8 mouse cellular contexts compared by ENCODE assay signal in genomic region chr11:54354595-54355563, GRCm38 (mm10). TPM values are rescaled to one million over a fixed set of nuclear protein-coding genes. Genes with fewer than 3 reads are reported as not detected.
DNase-seq lines count a peak whose midpoint lies in the region; ATAC-seq lines count a peak whose summit lies in the region.
"Had no signal": no experiment of that assay in that cellular context is flagged by ENCODE, and none has a peak within 500 bp of the region (broad histone marks: within the 10 kb centered on the region; RNA-seq: fewer than 3 reads in every experiment).

No protein-coding gene starts in this region.

- H3K9ac ChIP-seq in embryonic facial prominence, embryonic 11.5 days (replicated peaks; ENCODE audit: low read length) = no peak overlapping the region

- H3K36me3 ChIP-seq in embryonic facial prominence, embryonic 11.5 days (replicated peaks; ENCODE audit: control insufficient read depth, insufficient read depth, low read depth, low read length) = no peaks in the 10 kb centered on the region

- whole genome bisulfite sequencing in embryonic facial prominence, embryonic 11.5 days = 47% methylated on average over 15 of the region's 15 CpGs

- H3K27me3 ChIP-seq in embryonic facial prominence, embryonic 11.5 days (ENCODE audit: control insufficient read depth, insufficient read depth, low read length) = no peaks in the 10 kb centered on the region

- ATAC-seq in embryonic facial prominence, embryonic 11.5 days (replicated peaks; ENCODE audit: insufficient number of reproducible peaks, low FRiP score, low TSS enrichment, low read depth) = 0 out of 2 replicates have a peak, but pooled peaks have one; percentile 45
- peak; percentile 62 for ATAC-seq in megakaryocyte-erythroid progenitor cell, adult 5-6 weeks (replicated peaks; ENCODE audit: low FRiP score, low TSS enrichment, poor library complexity, severe bottlenecking)

- DNase-seq in right cerebral cortex, adult 18-20 months = peak; percentile 49
- DNase-seq in right cerebral cortex, postnatal 25 days = no peak
- DNase-seq in adrenal gland, postnatal 36 days = peak; percentile 24 to 33
- DNase-seq in embryonic facial prominence, embryonic 11.5 days (ENCODE audit: low spot score) = peak; percentile 85
- peak; percentile 12 to 49 for DNase-seq in kidney, postnatal 36 days
- peak; percentile 62 for DNase-seq in testis, postnatal 10 days (ENCODE audit: low spot score)

- H3K27ac ChIP-seq in embryonic facial prominence, embryonic 11.5 days (replicated peaks; ENCODE audit: low read depth, low read length) = no peak overlapping the region

- H3K4me2 ChIP-seq in embryonic facial prominence, embryonic 11.5 days (ENCODE audit: low read depth, low read length) = no peak overlapping the region

- H3K4me1 ChIP-seq in embryonic facial prominence, embryonic 11.5 days (ENCODE audit: control insufficient read depth, insufficient read depth, low read length) = no peaks in the 10 kb centered on the region

- no peaks in the 10 kb centered on the region for H3K9me3 ChIP-seq in embryonic facial prominence, embryonic 11.5 days (replicated peaks; ENCODE audit: control insufficient read depth, low read length)

- H3K4me3 ChIP-seq in embryonic facial prominence, embryonic 11.5 days (ENCODE audit: low read depth, low read length) = no peak overlapping the region

RNA-seq across cellular contexts. Expression of gene Meikin, which starts 15.6 kb away (rescaled TPM):
- total RNA-seq in adrenal gland, postnatal 36 days (2021) = not detected
- polyA plus RNA-seq in embryonic facial prominence, embryonic 11.5 days (2014; fragmentation: Nextera tagmentation; extraction: Ambion mirVana) = not detected in 2 replicates
- not detected in 2 replicates for total RNA-seq in megakaryocyte-erythroid progenitor cell, adult 5-6 weeks (2014; fragmentation: Nextera tagmentation)
- not detected in 2 replicates for total RNA-seq in megakaryocyte-erythroid progenitor cell, adult 5-6 weeks (2017)
- polyA plus RNA-seq: large intestine, adult 2 months had no signal

RNA-seq across cellular contexts. Expression of gene Acsl6, which starts 51.3 kb away (rescaled TPM):
- 1 to 10 TPM; 2.7 to 3.1 TPM for total RNA-seq in adrenal gland, postnatal 36 days (2021)
- 4.4 and 5.4 TPM in 2 replicates for polyA plus RNA-seq in embryonic facial prominence, embryonic 11.5 days (2014; fragmentation: Nextera tagmentation; extraction: Ambion mirVana)
- total RNA-seq in megakaryocyte-erythroid progenitor cell, adult 5-6 weeks (2014; fragmentation: Nextera tagmentation) = 11.9 and 22.5 TPM in 2 replicates
- 20.0 and 23.1 TPM in 2 replicates for total RNA-seq in megakaryocyte-erythroid progenitor cell, adult 5-6 weeks (2017)
